Mouse (Mus musculus) stomach, embryonic 15.5 days (tissue): ENCODE results near the gene Miox. TPM values are rescaled to one million over a fixed set of nuclear protein-coding genes. Genes with fewer than 3 reads are reported as not detected.
A peak's percentile ranks its signal among the peaks of the same experiment; 100 is the strongest.

Source experiments
- ATAC-seq: fragments of 200-750 bp; cut with Nextera tagmentation; 2 replicates; pipeline ENCODE4 v1.8.0; 2017; ENCODE audit warnings: low read depth, moderate number of reproducible peaks, moderate TSS enrichment; ENCODE audit not compliant: insufficient read depth, low FRiP score
- H3K27ac ChIP-seq: fragments of 300-500 bp; sonication (generic); 2 replicates; pipeline ENCODE4 v1.5.1; 2015; ENCODE audit warnings: mild to moderate bottlenecking, inconsistent platforms
- H3K27me3 ChIP-seq: fragments of 300-500 bp; sonication (generic); replicated peaks from 2 replicates; pipeline ENCODE4 v1.6.1; 2015; ENCODE audit warnings: inconsistent platforms
- H3K36me3 ChIP-seq: fragments of 300-500 bp; sonication (generic); 2 replicates; pipeline ENCODE4 v1.6.1; 2015; ENCODE audit warnings: inconsistent platforms
- H3K4me1 ChIP-seq: fragments of 300-500 bp; sonication (generic); 2 replicates; pipeline ENCODE4 v1.6.1; 2015; ENCODE audit warnings: inconsistent platforms
- H3K4me2 ChIP-seq: fragments of 300-500 bp; sonication (generic); 2 replicates; pipeline ENCODE4 v1.6.1; 2015; ENCODE audit warnings: mild to moderate bottlenecking, inconsistent platforms
- H3K4me3 ChIP-seq: fragments of 300-500 bp; sonication (generic); replicated peaks from 2 replicates; pipeline ENCODE4 v1.5.1; 2015; ENCODE audit warnings: inconsistent platforms
- H3K9ac ChIP-seq: fragments of 300-500 bp; sonication (generic); 2 replicates; pipeline ENCODE4 v1.6.1; 2015; ENCODE audit warnings: inconsistent platforms
- H3K9me3 ChIP-seq: fragments of 300-500 bp; sonication (generic); 2 replicates; pipeline ENCODE4 v1.6.1; 2016; ENCODE audit warnings: inconsistent platforms
- WGBS: fragments of 180-500 bp; shearing (Covaris S2); methylation state at CpG from one replicate; pipeline ENCODE4 v1.1.7; 2015; 5-methylcytosine and 5-hydroxymethylcytosine counted together
- polyA plus RNA-seq: library from polyadenylated mRNA; unstranded; fragments of >200 nt; fragmentation: Nextera tagmentation; extraction: Ambion mirVana; gene quantifications from 2 replicates; pipeline ENCODE4 v1.2.1, GENCODE M21; 2015

Miox gene
- polyA plus RNA-seq, 1 experiment from 2014 or later, result 0.71 TPM

- 89% methylated on average over 13 of the region's 13 CpGs for WGBS
- no peak overlapping the region for H3K27ac ChIP-seq
- H3K4me1 ChIP-seq, result no peaks in the 10 kb centered on the region
- no peak overlapping the region for H3K9ac ChIP-seq
- ATAC-seq, result no peak
- H3K4me3 ChIP-seq, result no peak overlapping the region
- H3K36me3 ChIP-seq, result peaks cover 68% of the 10 kb centered on the region
- no peaks in the 10 kb centered on the region for H3K27me3 ChIP-seq
- H3K4me2 ChIP-seq, result no peak overlapping the region
- H3K9me3 ChIP-seq, result no peaks in the 10 kb centered on the region
Observed at GRCm38 (mm10) chr15:89300180-89300579, 34.0 kb upstream of the Miox start.

GRCm38 (mm10) chr15:89300600-89300999 is 33.6 kb upstream of the Miox start:
- H3K27ac ChIP-seq, result no peak overlapping the region
- no peak overlapping the region for H3K4me2 ChIP-seq
- peaks cover 66% of the 10 kb centered on the region for H3K36me3 ChIP-seq
- ATAC-seq, result no peak
- no peaks in the 10 kb centered on the region for H3K27me3 ChIP-seq
- H3K9me3 ChIP-seq, result no peaks in the 10 kb centered on the region
- H3K4me1 ChIP-seq, result no peaks in the 10 kb centered on the region
- WGBS, result 94% methylated on average over 8 of the region's 8 CpGs
- no peak overlapping the region for H3K9ac ChIP-seq
- no peak overlapping the region for H3K4me3 ChIP-seq

GRCm38 (mm10) chr15:89305966-89306365 is 28.2 kb upstream of the Miox start:
- Histone ChIP-seq H3K27me3 (no peaks in the 10 kb centered on the region), H3K4me1 (peaks cover 5% of the 10 kb centered on the region; the same call in 1 of the 2 replicates), H3K9ac (no peak overlapping the region), H3K27ac (no peak overlapping the region), H3K36me3 (peaks cover 38% of the 10 kb centered on the region), H3K9me3 (no peaks in the 10 kb centered on the region), H3K4me2 (no peak overlapping the region), H3K4me3 (no peak overlapping the region)
- no peak for ATAC-seq
- 87% methylated on average over 1 of the region's 1 CpGs for WGBS

GRCm38 (mm10) chr15:89307461-89307860 is 26.7 kb upstream of the Miox start:
- Histone ChIP-seq H3K4me3 (no peak overlapping the region), H3K4me1 (peaks cover 7% of the 10 kb centered on the region; the same call in 1 of the 2 replicates), H3K9me3 (no peaks in the 10 kb centered on the region), H3K9ac (no peak overlapping the region), H3K36me3 (peaks cover 25% of the 10 kb centered on the region), H3K27ac (no peak overlapping the region), H3K4me2 (no peak overlapping the region), H3K27me3 (no peaks in the 10 kb centered on the region)
- no peak for ATAC-seq
- WGBS, result 88% methylated on average over 13 of the region's 13 CpGs

GRCm38 (mm10) chr15:89308406-89309139 is 25.6 kb upstream of the Miox start:
- 80% methylated on average over 7 of the region's 7 CpGs for WGBS
- no peaks in the 10 kb centered on the region for H3K9me3 ChIP-seq
- no peak overlapping the region for H3K4me3 ChIP-seq
- H3K9ac ChIP-seq, result no peak overlapping the region
- no peak overlapping the region for H3K4me2 ChIP-seq
- peaks cover 14% of the 10 kb centered on the region for H3K36me3 ChIP-seq
- H3K27ac ChIP-seq, result 0 out of 2 replicates have a peak overlapping the region, but pooled peaks have one; percentile 31
- no peaks in the 10 kb centered on the region for H3K27me3 ChIP-seq
- peaks cover 17% of the 10 kb centered on the region for H3K4me1 ChIP-seq
- ATAC-seq, result peak; percentile 44; the same call in 1 of the 2 replicates

GRCm38 (mm10) chr15:89309962-89310498 is 24.2 kb upstream of the Miox start:
- no peak for ATAC-seq
- Histone ChIP-seq H3K27me3 (no peaks in the 10 kb centered on the region), H3K4me2 (no peak overlapping the region), H3K4me1 (peaks cover 25% of the 10 kb centered on the region), H3K9me3 (no peaks in the 10 kb centered on the region), H3K36me3 (peaks cover 4% of the 10 kb centered on the region), H3K9ac (no peak overlapping the region), H3K4me3 (no peak overlapping the region), H3K27ac (no peak overlapping the region)
- WGBS, result 62% methylated on average over 6 of the region's 6 CpGs

GRCm38 (mm10) chr15:89313359-89313758 is 20.8 kb upstream of the Miox start:
- H3K4me1 ChIP-seq, result peaks cover 25% of the 10 kb centered on the region
- no peak for ATAC-seq
- 62% methylated on average over 4 of the region's 4 CpGs for WGBS
- no peaks in the 10 kb centered on the region for H3K36me3 ChIP-seq
- no peak overlapping the region for H3K27ac ChIP-seq
- no peaks in the 10 kb centered on the region for H3K27me3 ChIP-seq
- no peak overlapping the region; the same call in 1 of the 2 replicates for H3K4me2 ChIP-seq
- no peaks in the 10 kb centered on the region for H3K9me3 ChIP-seq
- H3K4me3 ChIP-seq, result no peak overlapping the region
- no peak overlapping the region for H3K9ac ChIP-seq

GRCm38 (mm10) chr15:89314107-89314506 is 20.1 kb upstream of the Miox start:
- H3K9ac ChIP-seq, result peak overlapping the region; percentile 87; the same call in 1 of the 2 replicates
- no peaks in the 10 kb centered on the region for H3K9me3 ChIP-seq
- H3K27me3 ChIP-seq, result no peaks in the 10 kb centered on the region
- H3K4me1 ChIP-seq, result peaks cover 20% of the 10 kb centered on the region
- ATAC-seq, result no peak
- 23% methylated on average over 3 of the region's 3 CpGs for WGBS
- H3K4me3 ChIP-seq, result peak overlapping the region; percentile 89
- peak overlapping the region; percentile 79 for H3K4me2 ChIP-seq
- no peaks in the 10 kb centered on the region for H3K36me3 ChIP-seq
- no peak overlapping the region for H3K27ac ChIP-seq

GRCm38 (mm10) chr15:89314511-89315189 is 19.5 kb upstream of the Miox start:
- H3K4me1 ChIP-seq, result peaks cover 20% of the 10 kb centered on the region

GRCm38 (mm10) chr15:89315190-89315731 is 18.9 kb upstream of the Miox start, which contains the start of gene Sbf1:
Gene Sbf1 (minus strand): TSS chr15:89315311.
- under 1% methylated on average over 37 of the region's 37 CpGs for WGBS
- Histone ChIP-seq H3K27ac (peak within 1 kb of the TSS; percentile 72), H3K4me1 (peaks cover 20% of the 10 kb centered on the region), H3K9ac (peak within 1 kb of the TSS; percentile 87), H3K4me3 (peak within 1 kb of the TSS; percentile 89), H3K9me3 (no peaks in the 10 kb centered on the region), H3K4me2 (peak within 1 kb of the TSS; percentile 79), H3K36me3 (no peaks in the 10 kb centered on the region), H3K27me3 (no peaks in the 10 kb centered on the region)
- peak; percentile 100 for ATAC-seq

More at GRCm38 (mm10) chr15:89314511-89315189, 19.5 kb upstream of the Miox start:
- H3K36me3 ChIP-seq, result no peaks in the 10 kb centered on the region
- peak overlapping the region; percentile 89 for H3K4me3 ChIP-seq
- H3K9me3 ChIP-seq, result no peaks in the 10 kb centered on the region
- WGBS, result under 1% methylated on average over 58 of the region's 58 CpGs
- no peaks in the 10 kb centered on the region for H3K27me3 ChIP-seq
- H3K4me2 ChIP-seq, result peak overlapping the region; percentile 79
- peak overlapping the region; percentile 57 for H3K27ac ChIP-seq
- H3K9ac ChIP-seq, result peak overlapping the region; percentile 87
- peak; percentile 2; the same call in 1 of the 2 replicates for ATAC-seq

GRCm38 (mm10) chr15:89316146-89316545 is 18.1 kb upstream of the Miox start:
- Histone ChIP-seq H3K4me2 (no peak overlapping the region), H3K9ac (no peak overlapping the region), H3K27me3 (no peaks in the 10 kb centered on the region), H3K36me3 (no peaks in the 10 kb centered on the region), H3K4me3 (no peak overlapping the region), H3K9me3 (no peaks in the 10 kb centered on the region), H3K4me1 (peaks cover 20% of the 10 kb centered on the region; the same call in 1 of the 2 replicates), H3K27ac (no peak overlapping the region)
- WGBS, result 73% methylated on average over 11 of the region's 11 CpGs
- no peak for ATAC-seq
